Mouse (Mus musculus): ENCODE data around the gene Ntrk2. TPM values are rescaled to one million over a fixed set of nuclear protein-coding genes. Genes with fewer than 3 reads are reported as not detected.

The Ntrk2 gene
- polyA plus RNA-seq, 1 experiment from 2014 or later = 3.2 TPM

DNA sequence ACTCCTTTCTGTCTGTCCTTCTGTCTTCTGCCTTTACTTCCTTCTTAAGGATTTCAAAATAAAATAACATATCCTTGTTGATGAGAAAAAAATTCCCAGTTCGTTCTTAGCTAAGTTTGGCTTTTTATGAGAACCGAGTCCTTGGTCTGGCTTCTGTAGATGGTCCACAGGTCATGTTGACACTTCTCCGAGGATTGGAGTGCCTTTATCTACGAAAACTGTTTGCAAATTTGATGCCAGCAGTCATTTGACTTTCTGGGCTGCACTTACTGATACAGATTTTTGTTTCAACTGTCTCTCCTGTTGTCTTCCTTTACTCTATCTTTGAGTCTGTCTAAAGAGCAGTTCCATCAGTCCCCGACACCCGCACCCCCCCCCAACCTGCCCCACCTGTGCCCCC, 154.0 kb downstream of the Ntrk2 start:
- Histone ChIP-seq H3K4me1 (replicated peaks; ENCODE audit: control insufficient read depth, insufficient read depth, low read length) (no peaks in the 10 kb centered on the region), H3K9ac (ENCODE audit: low read length) (no peak overlapping the region), H3K9me3 (ENCODE audit: control insufficient read depth, low read length) (no peaks in the 10 kb centered on the region), H3K36me3 (ENCODE audit: control insufficient read depth, insufficient read depth, low read length) (no peaks in the 10 kb centered on the region), H3K4me3 (ENCODE audit: low read length) (no peak overlapping the region), H3K4me2 (ENCODE audit: low read depth, low read length) (no peak overlapping the region), H3K27ac (ENCODE audit: low read length) (no peak overlapping the region), H3K27me3 (ENCODE audit: control insufficient read depth, insufficient read depth, low read depth, low read length) (no peaks in the 10 kb centered on the region)
- WGBS = 47% methylated on average over 6 of the region's 6 CpGs
- no peak for ATAC-seq (ENCODE audit: low read depth)

DNA sequence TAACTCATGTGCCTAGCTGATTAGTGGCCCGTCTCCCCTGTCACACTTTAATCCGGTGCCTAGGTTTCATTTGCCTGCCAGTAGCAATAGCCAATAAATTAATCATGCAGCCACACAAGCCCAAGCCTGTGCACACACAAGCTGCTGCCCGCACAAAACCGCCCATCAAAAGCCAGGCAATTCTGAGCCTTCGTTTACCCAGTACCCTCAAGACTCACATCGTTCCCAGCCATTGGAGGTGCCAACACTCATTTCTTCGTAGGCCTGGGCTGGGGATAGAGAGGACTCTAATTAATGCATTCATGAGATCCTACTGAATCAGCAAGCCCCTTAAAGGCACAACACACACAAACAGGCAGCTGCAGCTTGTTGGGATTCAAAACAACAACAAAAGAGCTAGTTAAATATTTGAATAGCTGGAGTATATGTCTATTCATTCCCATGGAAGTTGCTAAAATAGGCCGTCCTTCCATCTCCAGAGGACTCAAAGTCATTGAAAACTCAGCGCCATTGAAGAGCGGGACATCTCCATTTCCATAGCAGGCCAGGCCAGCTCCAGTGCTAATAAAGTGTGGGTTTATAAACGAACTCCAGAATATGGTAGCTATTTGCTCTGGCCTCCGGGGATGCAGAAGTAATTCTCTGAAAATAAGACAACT, 158.5 kb downstream of the Ntrk2 start:
- Histone ChIP-seq H3K9me3 (ENCODE audit: control insufficient read depth, low read length) (no peaks in the 10 kb centered on the region), H3K27me3 (ENCODE audit: control insufficient read depth, insufficient read depth, low read depth, low read length) (no peaks in the 10 kb centered on the region), H3K9ac (ENCODE audit: low read length) (no peak overlapping the region), H3K36me3 (ENCODE audit: control insufficient read depth, insufficient read depth, low read length) (no peaks in the 10 kb centered on the region), H3K4me2 (ENCODE audit: low read depth, low read length) (no peak overlapping the region), H3K4me1 (replicated peaks; ENCODE audit: control insufficient read depth, insufficient read depth, low read length) (no peaks in the 10 kb centered on the region), H3K4me3 (ENCODE audit: low read length) (no peak overlapping the region), H3K27ac (ENCODE audit: low read length) (no peak overlapping the region)
- no peak for ATAC-seq (ENCODE audit: low read depth)
- 74% methylated on average over 12 of the region's 12 CpGs for WGBS

DNA sequence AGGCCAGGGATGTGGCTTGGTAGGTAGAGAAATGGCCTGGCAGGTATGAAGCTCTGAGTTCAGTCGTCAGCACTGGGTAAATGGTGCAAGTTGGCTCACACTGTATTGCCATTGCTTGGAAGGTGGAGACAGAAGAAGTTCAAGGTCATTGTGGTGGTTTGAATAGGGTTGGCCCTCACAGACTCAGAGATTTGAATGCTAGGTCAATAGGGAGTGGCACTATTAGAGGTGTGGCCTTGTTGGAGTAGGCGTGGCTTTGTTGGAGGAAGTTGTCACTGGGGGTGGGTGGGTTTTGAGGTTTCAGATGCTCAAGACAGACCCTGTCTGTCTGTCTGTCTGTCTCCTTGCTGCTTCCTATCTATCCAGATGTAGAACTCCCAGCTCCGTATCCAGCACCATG, 159.5 kb downstream of the Ntrk2 start:
- no peaks in the 10 kb centered on the region for H3K4me1 ChIP-seq (replicated peaks; ENCODE audit: control insufficient read depth, insufficient read depth, low read length)
- no peak overlapping the region for H3K4me3 ChIP-seq (ENCODE audit: low read length)

DNA sequence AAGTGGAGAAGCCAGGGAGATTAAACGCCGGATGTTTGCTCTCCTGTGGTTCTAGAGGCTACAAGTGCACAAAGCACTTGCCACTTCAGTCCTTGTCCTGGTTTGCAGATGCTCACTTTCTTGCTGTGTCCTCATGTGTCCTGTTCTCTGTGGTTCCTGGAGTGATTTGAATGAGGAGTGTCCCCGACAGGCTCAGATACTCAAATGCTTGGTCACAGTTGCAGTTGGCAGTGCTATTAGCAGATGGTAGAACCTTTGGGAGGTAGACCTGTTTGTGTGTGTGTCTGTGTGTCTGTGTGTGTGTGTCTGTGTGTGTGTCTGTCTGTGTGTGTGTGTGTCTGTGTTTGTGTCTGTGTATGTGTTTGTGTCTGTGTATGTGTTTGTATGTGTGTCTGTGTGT, 160.1 kb downstream of the Ntrk2 start:
- Histone ChIP-seq H3K4me1 (replicated peaks; ENCODE audit: control insufficient read depth, insufficient read depth, low read length) (no peaks in the 10 kb centered on the region), H3K9me3 (ENCODE audit: control insufficient read depth, low read length) (no peaks in the 10 kb centered on the region), H3K9ac (ENCODE audit: low read length) (no peak overlapping the region), H3K27ac (ENCODE audit: low read length) (no peak overlapping the region), H3K4me2 (ENCODE audit: low read depth, low read length) (no peak overlapping the region), H3K4me3 (ENCODE audit: low read length) (no peak overlapping the region), H3K36me3 (ENCODE audit: control insufficient read depth, insufficient read depth, low read length) (no peaks in the 10 kb centered on the region), H3K27me3 (ENCODE audit: control insufficient read depth, insufficient read depth, low read depth, low read length) (no peaks in the 10 kb centered on the region)
- WGBS = 59% methylated on average over 3 of the region's 3 CpGs
- ATAC-seq (ENCODE audit: low read depth) = no peak

More for the DNA sequence above, 159.5 kb downstream of the Ntrk2 start:
- Histone ChIP-seq H3K36me3 (ENCODE audit: control insufficient read depth, insufficient read depth, low read length) (no peaks in the 10 kb centered on the region), H3K9me3 (ENCODE audit: control insufficient read depth, low read length) (no peaks in the 10 kb centered on the region), H3K9ac (ENCODE audit: low read length) (no peak overlapping the region), H3K4me2 (ENCODE audit: low read depth, low read length) (no peak overlapping the region), H3K27ac (ENCODE audit: low read length) (no peak overlapping the region), H3K27me3 (ENCODE audit: control insufficient read depth, insufficient read depth, low read depth, low read length) (no peaks in the 10 kb centered on the region)
- no peak for ATAC-seq (ENCODE audit: low read depth)
- WGBS = 83% methylated on average over 3 of the region's 3 CpGs

DNA sequence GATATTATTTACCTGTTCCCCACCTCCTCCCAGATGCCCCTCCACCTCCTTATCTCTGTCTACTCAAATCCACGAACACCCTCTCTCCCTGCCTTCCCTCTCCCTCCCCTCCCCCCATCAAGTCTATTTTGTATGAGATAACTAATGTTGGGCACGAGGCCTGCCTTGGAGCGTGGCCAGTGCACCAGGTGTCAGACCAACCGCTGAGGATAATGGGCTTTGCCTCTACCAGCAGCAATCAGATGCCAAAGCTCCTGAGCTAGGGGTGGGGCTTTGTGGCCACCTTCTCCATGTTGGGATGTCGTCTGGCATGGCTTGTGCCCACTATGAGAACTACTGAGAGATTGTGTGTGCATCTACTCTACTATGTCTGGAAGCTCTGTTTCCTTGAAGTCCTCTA, 161.8 kb downstream of the Ntrk2 start:
- Histone ChIP-seq H3K36me3 (ENCODE audit: control insufficient read depth, insufficient read depth, low read length) (no peaks in the 10 kb centered on the region), H3K4me2 (ENCODE audit: low read depth, low read length) (no peak overlapping the region), H3K4me3 (ENCODE audit: low read length) (no peak overlapping the region), H3K9me3 (ENCODE audit: control insufficient read depth, low read length) (no peaks in the 10 kb centered on the region), H3K27ac (ENCODE audit: low read length) (no peak overlapping the region), H3K4me1 (replicated peaks; ENCODE audit: control insufficient read depth, insufficient read depth, low read length) (no peaks in the 10 kb centered on the region), H3K9ac (ENCODE audit: low read length) (no peak overlapping the region), H3K27me3 (ENCODE audit: control insufficient read depth, insufficient read depth, low read depth, low read length) (no peaks in the 10 kb centered on the region)
- WGBS = 34% methylated on average over 5 of the region's 5 CpGs
- no peak for ATAC-seq (ENCODE audit: low read depth)

DNA sequence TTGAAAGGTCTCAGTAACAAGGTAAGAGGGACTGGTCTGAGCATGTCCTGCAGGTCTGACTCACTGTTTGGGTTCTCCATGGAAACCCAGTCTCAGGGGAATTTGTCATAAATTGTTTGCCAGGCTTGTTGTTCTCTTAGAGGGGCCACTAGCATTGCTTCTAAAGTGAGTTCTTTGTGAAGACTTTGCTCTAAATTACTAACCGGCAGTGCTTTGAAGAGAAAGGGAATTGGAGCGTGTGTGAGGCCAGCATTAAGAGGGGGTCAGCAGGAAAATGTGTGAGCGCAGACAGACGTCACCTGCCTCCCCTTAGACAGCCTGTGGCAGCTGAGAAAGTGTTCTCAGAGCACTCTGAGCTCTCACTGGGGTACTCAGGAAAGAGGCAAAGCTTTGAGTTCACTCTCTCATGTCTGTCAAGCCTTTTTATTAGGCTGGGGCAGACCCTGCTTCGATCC, 165.1 kb downstream of the Ntrk2 start:
- Histone ChIP-seq H3K36me3 (ENCODE audit: control insufficient read depth, insufficient read depth, low read length) (no peaks in the 10 kb centered on the region), H3K4me2 (ENCODE audit: low read depth, low read length) (no peak overlapping the region), H3K4me3 (ENCODE audit: low read length) (no peak overlapping the region), H3K27me3 (ENCODE audit: control insufficient read depth, insufficient read depth, low read depth, low read length) (no peaks in the 10 kb centered on the region), H3K9me3 (ENCODE audit: control insufficient read depth, low read length) (no peaks in the 10 kb centered on the region), H3K4me1 (replicated peaks; ENCODE audit: control insufficient read depth, insufficient read depth, low read length) (no peaks in the 10 kb centered on the region), H3K27ac (ENCODE audit: low read length) (no peak overlapping the region), H3K9ac (ENCODE audit: low read length) (no peak overlapping the region)
- WGBS = 32% methylated on average over 5 of the region's 5 CpGs
- ATAC-seq (ENCODE audit: low read depth) = no peak

DNA sequence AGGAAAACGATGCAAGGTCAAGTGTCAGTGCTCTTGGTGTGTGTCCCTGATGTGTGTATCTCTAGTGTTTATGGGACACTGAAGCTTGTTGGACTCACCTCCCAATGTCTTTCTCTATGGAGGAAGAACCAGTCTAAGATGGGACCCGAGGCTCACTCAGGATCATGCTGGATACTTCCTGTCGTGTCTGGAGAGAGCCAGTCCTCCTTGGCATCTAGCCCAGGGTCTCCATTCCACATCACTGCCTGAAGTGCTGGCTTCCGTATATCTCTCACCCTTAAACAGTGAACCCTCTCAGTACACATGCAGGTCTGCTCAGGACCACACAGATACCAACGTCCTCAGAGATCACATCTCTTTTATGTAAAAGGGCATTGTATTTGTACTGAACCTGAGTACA, 166.1 kb downstream of the Ntrk2 start:
- H3K9ac ChIP-seq (ENCODE audit: low read length) = no peak overlapping the region
- WGBS = 32% methylated on average over 5 of the region's 5 CpGs

DNA sequence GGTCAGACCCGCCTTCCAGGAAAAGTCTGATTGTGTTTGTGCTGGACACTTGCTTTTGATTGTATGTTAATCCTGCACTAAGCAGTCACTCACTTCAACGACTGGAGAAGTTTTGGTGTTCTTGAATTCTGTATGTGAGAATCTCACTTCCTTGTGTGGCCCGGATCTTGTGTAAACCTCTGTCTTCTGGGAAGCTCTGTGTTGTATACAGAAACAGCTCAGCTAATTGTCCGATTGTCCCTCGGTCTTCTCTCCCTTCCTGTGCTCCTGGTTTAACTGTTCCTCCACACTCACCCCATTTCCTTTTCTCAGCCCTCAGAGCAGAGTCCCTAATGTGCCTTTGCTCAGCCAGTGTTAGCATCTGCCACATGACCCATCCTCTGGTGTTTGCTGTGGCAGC, 190.1 kb downstream of the Ntrk2 start:
- no peak overlapping the region for H3K9ac ChIP-seq (ENCODE audit: low read length)
- H3K36me3 ChIP-seq (ENCODE audit: control insufficient read depth, insufficient read depth, low read length) = no peaks in the 10 kb centered on the region
- H3K9me3 ChIP-seq (ENCODE audit: control insufficient read depth, low read length) = no peaks in the 10 kb centered on the region
- H3K4me1 ChIP-seq (replicated peaks; ENCODE audit: control insufficient read depth, insufficient read depth, low read length) = no peaks in the 10 kb centered on the region
- ATAC-seq (ENCODE audit: low read depth) = no peak
- no peaks in the 10 kb centered on the region for H3K27me3 ChIP-seq (ENCODE audit: control insufficient read depth, insufficient read depth, low read depth, low read length)
- WGBS = 59% methylated on average over 5 of the region's 5 CpGs
- no peak overlapping the region for H3K27ac ChIP-seq (ENCODE audit: low read length)
- no peak overlapping the region for H3K4me2 ChIP-seq (ENCODE audit: low read depth, low read length)
- no peak overlapping the region for H3K4me3 ChIP-seq (ENCODE audit: low read length)

More for the DNA sequence above, 166.1 kb downstream of the Ntrk2 start:
- ATAC-seq (ENCODE audit: low read depth) = no peak
- H3K9me3 ChIP-seq (ENCODE audit: control insufficient read depth, low read length) = no peaks in the 10 kb centered on the region
- no peaks in the 10 kb centered on the region for H3K4me1 ChIP-seq (replicated peaks; ENCODE audit: control insufficient read depth, insufficient read depth, low read length)
- no peak overlapping the region for H3K27ac ChIP-seq (ENCODE audit: low read length)
- H3K36me3 ChIP-seq (ENCODE audit: control insufficient read depth, insufficient read depth, low read length) = no peaks in the 10 kb centered on the region
- no peak overlapping the region for H3K4me3 ChIP-seq (ENCODE audit: low read length)
- no peaks in the 10 kb centered on the region for H3K27me3 ChIP-seq (ENCODE audit: control insufficient read depth, insufficient read depth, low read depth, low read length)
- H3K4me2 ChIP-seq (ENCODE audit: low read depth, low read length) = no peak overlapping the region

DNA sequence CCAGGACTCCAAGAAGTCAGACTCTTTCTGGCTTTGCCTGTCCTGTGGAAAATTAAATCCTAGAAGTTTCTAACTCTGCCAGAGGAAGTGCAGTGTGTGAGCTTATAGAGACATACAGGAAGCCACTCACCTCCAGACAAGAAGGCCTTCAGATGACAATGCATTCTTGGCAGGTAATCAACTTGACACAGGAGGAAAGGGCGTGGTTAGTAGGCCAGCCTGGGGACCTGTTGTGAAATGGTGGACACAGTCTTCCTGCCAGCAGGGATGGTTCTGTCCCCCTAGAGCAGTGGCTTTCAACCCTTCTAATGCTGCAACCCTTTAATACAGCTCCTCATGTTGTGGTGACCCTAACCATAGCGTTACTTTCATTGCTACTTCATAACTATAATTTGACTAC, 191.4 kb downstream of the Ntrk2 start:
- ATAC-seq (ENCODE audit: low read depth) = no peak
- 82% methylated on average over 2 of the region's 2 CpGs for WGBS
- no peaks in the 10 kb centered on the region for H3K36me3 ChIP-seq (ENCODE audit: control insufficient read depth, insufficient read depth, low read length)
- no peak overlapping the region for H3K27ac ChIP-seq (ENCODE audit: low read length)
- H3K9me3 ChIP-seq (ENCODE audit: control insufficient read depth, low read length) = no peaks in the 10 kb centered on the region
- no peak overlapping the region for H3K4me2 ChIP-seq (ENCODE audit: low read depth, low read length)
- no peak overlapping the region for H3K4me3 ChIP-seq (ENCODE audit: low read length)
- H3K4me1 ChIP-seq (replicated peaks; ENCODE audit: control insufficient read depth, insufficient read depth, low read length) = no peaks in the 10 kb centered on the region
- H3K27me3 ChIP-seq (ENCODE audit: control insufficient read depth, insufficient read depth, low read depth, low read length) = no peaks in the 10 kb centered on the region
- H3K9ac ChIP-seq (ENCODE audit: low read length) = no peak overlapping the region
